Mouse (Mus musculus): ENCODE data around the gene Lsamp.

Gene Lsamp

GRCm38 (mm10) chr16:40652800-40653199, 668.6 kb downstream of the Lsamp start:
- no peak for DNase-seq (ENCODE audit: extremely low read depth, low read depth, low spot score)

- no peak for DNase-seq (ENCODE audit: extremely low read depth, low read depth, low spot score)
Observed at GRCm38 (mm10) chr16:40653508-40653907, 669.3 kb downstream of the Lsamp start.

- DNase-seq (ENCODE audit: extremely low read depth, low read depth, low spot score) = no peak
Observed at GRCm38 (mm10) chr16:40656347-40656746, 672.2 kb downstream of the Lsamp start.

GRCm38 (mm10) chr16:40656871-40657270, 672.7 kb downstream of the Lsamp start:
- no peak for DNase-seq (ENCODE audit: extremely low read depth, low read depth, low spot score)

- DNase-seq (ENCODE audit: extremely low read depth, low read depth, low spot score) = no peak
Observed at GRCm38 (mm10) chr16:40685531-40685930, 701.4 kb downstream of the Lsamp start.

- DNase-seq (ENCODE audit: extremely low read depth, low read depth, low spot score) = no peak
Observed at GRCm38 (mm10) chr16:40692292-40692691, 708.1 kb downstream of the Lsamp start.

- DNase-seq (ENCODE audit: extremely low read depth, low read depth, low spot score) = no peak
Observed at GRCm38 (mm10) chr16:40697253-40697652, 713.1 kb downstream of the Lsamp start.

- no peak for DNase-seq (ENCODE audit: extremely low read depth, low read depth, low spot score)
Observed at GRCm38 (mm10) chr16:40708558-40708957, 724.4 kb downstream of the Lsamp start.

GRCm38 (mm10) chr16:40709574-40709973, 725.4 kb downstream of the Lsamp start:
- no peak for DNase-seq (ENCODE audit: extremely low read depth, low read depth, low spot score)

- DNase-seq (ENCODE audit: extremely low read depth, low read depth, low spot score) = no peak
Observed at GRCm38 (mm10) chr16:40710068-40710467, 725.9 kb downstream of the Lsamp start.

- DNase-seq (ENCODE audit: extremely low read depth, low read depth, low spot score) = no peak
Observed at GRCm38 (mm10) chr16:40710491-40710890, 726.3 kb downstream of the Lsamp start.

- no peak for DNase-seq (ENCODE audit: extremely low read depth, low read depth, low spot score)
Observed at GRCm38 (mm10) chr16:40713725-40714124, 729.6 kb downstream of the Lsamp start.

GRCm38 (mm10) chr16:40739015-40739414, 754.9 kb downstream of the Lsamp start:
- DNase-seq (ENCODE audit: extremely low read depth, low read depth, low spot score) = peak; percentile 3

GRCm38 (mm10) chr16:40739771-40740170, 755.6 kb downstream of the Lsamp start:
- no peak for DNase-seq (ENCODE audit: extremely low read depth, low read depth, low spot score)

- no peak for DNase-seq (ENCODE audit: extremely low read depth, low read depth, low spot score)
Observed at GRCm38 (mm10) chr16:40740273-40740672, 756.1 kb downstream of the Lsamp start.

GRCm38 (mm10) chr16:40827191-40827590, 843.0 kb downstream of the Lsamp start:
- DNase-seq (ENCODE audit: extremely low read depth, low read depth, low spot score) = no peak

GRCm38 (mm10) chr16:40831536-40831935, 847.4 kb downstream of the Lsamp start:
- DNase-seq (ENCODE audit: extremely low read depth, low read depth, low spot score) = no peak

GRCm38 (mm10) chr16:40841765-40842164, 857.6 kb downstream of the Lsamp start:
- DNase-seq (ENCODE audit: extremely low read depth, low read depth, low spot score) = no peak

GRCm38 (mm10) chr16:40866733-40867132, 882.6 kb downstream of the Lsamp start:
- no peak for DNase-seq (ENCODE audit: extremely low read depth, low read depth, low spot score)

- DNase-seq (ENCODE audit: extremely low read depth, low read depth, low spot score) = no peak
Observed at GRCm38 (mm10) chr16:40878301-40878700, 894.1 kb downstream of the Lsamp start.

- DNase-seq (ENCODE audit: extremely low read depth, low read depth, low spot score) = no peak
Observed at GRCm38 (mm10) chr16:40881942-40882341, 897.8 kb downstream of the Lsamp start.

- DNase-seq (ENCODE audit: extremely low read depth, low read depth, low spot score) = no peak
Observed at GRCm38 (mm10) chr16:40891338-40891737, 907.2 kb downstream of the Lsamp start.

- no peak for DNase-seq (ENCODE audit: extremely low read depth, low read depth, low spot score)
Observed at GRCm38 (mm10) chr16:40897768-40898327, 913.7 kb downstream of the Lsamp start.
